Mouse (Mus musculus) limb, embryonic 12.5 days (tissue): ENCODE measurements around the gene Crtc3. TPM values are rescaled to one million over a fixed set of nuclear protein-coding genes. Genes with fewer than 3 reads are reported as not detected.

Experiments
- ATAC-seq: fragments of 200-750 bp; cut with Nextera tagmentation; 2 replicates; pipeline ENCODE4 v1.8.0; 2017; ENCODE audit warnings: low read depth, moderate TSS enrichment; ENCODE audit not compliant: insufficient number of reproducible peaks, insufficient read depth, low FRiP score, low TSS enrichment
- H3K27ac ChIP-seq: fragments of 300-500 bp; sonication (generic); 2 replicates; pipeline ENCODE4 v1.5.1; 2016; ENCODE audit warnings: mild to moderate bottlenecking, moderate library complexity
- H3K27me3 ChIP-seq: fragments of 300-500 bp; sonication (generic); 2 replicates; pipeline ENCODE4 v1.6.1; 2016; ENCODE audit warnings: mild to moderate bottlenecking, moderate library complexity
- H3K36me3 ChIP-seq: fragments of 300-500 bp; sonication (generic); 2 replicates; pipeline ENCODE4 v1.6.1; 2016; ENCODE audit warnings: mild to moderate bottlenecking, moderate library complexity
- H3K4me1 ChIP-seq: fragments of 300-500 bp; sonication (generic); replicated peaks from 2 replicates; pipeline ENCODE4 v1.6.1; 2016
- H3K4me2 ChIP-seq: fragments of 300-500 bp; sonication (generic); 2 replicates; pipeline ENCODE4 v1.6.1; 2016; ENCODE audit warnings: mild to moderate bottlenecking, moderate library complexity
- H3K4me3 ChIP-seq: fragments of 300-500 bp; sonication (generic); replicated peaks from 2 replicates; pipeline ENCODE4 v1.5.1; 2016; ENCODE audit warnings: mild to moderate bottlenecking
- H3K9ac ChIP-seq: fragments of 300-500 bp; sonication (generic); replicated peaks from 2 replicates; pipeline ENCODE4 v1.6.1; 2016; ENCODE audit warnings: mild to moderate bottlenecking, moderate library complexity
- H3K9me3 ChIP-seq: fragments of 300-500 bp; sonication (generic); 2 replicates; pipeline ENCODE4 v1.6.1; 2016; ENCODE audit warnings: mild to moderate bottlenecking, moderate library complexity
- WGBS: fragments of 180-500 bp; shearing (Covaris S2); methylation state at CpG from one replicate; pipeline ENCODE4 v1.1.7; 2016; 5-methylcytosine and 5-hydroxymethylcytosine counted together
- polyA plus RNA-seq: library from polyadenylated mRNA; unstranded; fragments of >200 nt; fragmentation: Nextera tagmentation; extraction: Ambion mirVana; gene quantifications from 2 replicates; pipeline ENCODE4 v1.2.1, GENCODE M21; 2016

Crtc3 gene
- polyA plus RNA-seq, 1 experiment from 2014 or later, result 18.5 TPM

- Histone ChIP-seq H3K9ac (no peak overlapping the region), H3K4me1 (peaks cover 35% of the 10 kb centered on the region), H3K9me3 (no peaks in the 10 kb centered on the region), H3K4me2 (no peak overlapping the region), H3K4me3 (no peak overlapping the region), H3K27me3 (no peaks in the 10 kb centered on the region), H3K36me3 (0 out of 2 replicates have a peak, but pooled peaks cover 4% of the 10 kb centered on the region), H3K27ac (no peak overlapping the region)
- ATAC-seq, result no peak
- WGBS, result 84% methylated on average over 7 of the region's 7 CpGs
Observed at GRCm38 (mm10) chr7:80654393-80654792, 34.3 kb downstream of the Crtc3 start.

- WGBS, result 88% methylated on average over 7 of the region's 7 CpGs
- Histone ChIP-seq H3K4me2 (no peak overlapping the region), H3K27me3 (no peaks in the 10 kb centered on the region), H3K4me1 (peaks cover 35% of the 10 kb centered on the region), H3K9ac (no peak overlapping the region), H3K9me3 (no peaks in the 10 kb centered on the region), H3K27ac (no peak overlapping the region), H3K36me3 (0 out of 2 replicates have a peak, but pooled peaks cover 5% of the 10 kb centered on the region), H3K4me3 (no peak overlapping the region)
- ATAC-seq, result no peak
Observed at GRCm38 (mm10) chr7:80653971-80654370, 34.7 kb downstream of the Crtc3 start.

- Histone ChIP-seq H3K4me1 (peaks cover 35% of the 10 kb centered on the region), H3K27ac (peak overlapping the region; percentile 69; the same call in 1 of the 2 replicates), H3K27me3 (no peaks in the 10 kb centered on the region), H3K9me3 (no peaks in the 10 kb centered on the region), H3K36me3 (0 out of 2 replicates have a peak, but pooled peaks cover 7% of the 10 kb centered on the region), H3K4me2 (no peak overlapping the region), H3K4me3 (no peak overlapping the region), H3K9ac (no peak overlapping the region)
- ATAC-seq, result no peak
- 75% methylated on average over 10 of the region's 10 CpGs for WGBS
Observed at GRCm38 (mm10) chr7:80653077-80653476, 35.6 kb downstream of the Crtc3 start.

GRCm38 (mm10) chr7:80652289-80652688 is 36.4 kb downstream of the Crtc3 start:
- no peaks in the 10 kb centered on the region for H3K9me3 ChIP-seq
- H3K4me3 ChIP-seq, result no peak overlapping the region
- H3K4me1 ChIP-seq, result peaks cover 27% of the 10 kb centered on the region
- ATAC-seq, result no peak
- H3K27ac ChIP-seq, result peak overlapping the region; percentile 69
- 63% methylated on average over 5 of the region's 5 CpGs for WGBS
- no peak overlapping the region for H3K9ac ChIP-seq
- H3K4me2 ChIP-seq, result no peak overlapping the region
- H3K36me3 ChIP-seq, result 0 out of 2 replicates have a peak, but pooled peaks cover 7% of the 10 kb centered on the region
- H3K27me3 ChIP-seq, result no peaks in the 10 kb centered on the region

- no peak overlapping the region for H3K4me3 ChIP-seq
- no peak overlapping the region for H3K27ac ChIP-seq
- no peak overlapping the region for H3K9ac ChIP-seq
- no peaks in the 10 kb centered on the region for H3K9me3 ChIP-seq
- WGBS, result 79% methylated on average over 7 of the region's 7 CpGs
- H3K27me3 ChIP-seq, result no peaks in the 10 kb centered on the region
- no peak overlapping the region for H3K4me2 ChIP-seq
- no peak for ATAC-seq
- H3K4me1 ChIP-seq, result peaks cover 13% of the 10 kb centered on the region
- 0 out of 2 replicates have a peak, but pooled peaks cover 7% of the 10 kb centered on the region for H3K36me3 ChIP-seq
Observed at GRCm38 (mm10) chr7:80647437-80647871, 41.2 kb downstream of the Crtc3 start.

GRCm38 (mm10) chr7:80646093-80647025 is 42.3 kb downstream of the Crtc3 start:
- no peak for ATAC-seq
- Histone ChIP-seq H3K27me3 (no peaks in the 10 kb centered on the region), H3K27ac (no peak overlapping the region), H3K9me3 (no peaks in the 10 kb centered on the region), H3K9ac (no peak overlapping the region), H3K4me1 (peaks cover 20% of the 10 kb centered on the region), H3K36me3 (0 out of 2 replicates have a peak, but pooled peaks cover 3% of the 10 kb centered on the region), H3K4me3 (no peak overlapping the region), H3K4me2 (no peak overlapping the region)
- WGBS, result 83% methylated on average over 10 of the region's 10 CpGs

GRCm38 (mm10) chr7:80642976-80643666 is 45.6 kb downstream of the Crtc3 start:
- Histone ChIP-seq H3K27me3 (no peaks in the 10 kb centered on the region), H3K4me3 (no peak overlapping the region), H3K36me3 (no peaks in the 10 kb centered on the region), H3K27ac (no peak overlapping the region), H3K9me3 (no peaks in the 10 kb centered on the region), H3K9ac (no peak overlapping the region), H3K4me2 (no peak overlapping the region), H3K4me1 (peaks cover 35% of the 10 kb centered on the region)
- WGBS, result 82% methylated on average over 8 of the region's 8 CpGs
- ATAC-seq, result no peak

GRCm38 (mm10) chr7:80642552-80642951 is 46.1 kb downstream of the Crtc3 start:
- Histone ChIP-seq H3K36me3 (no peaks in the 10 kb centered on the region), H3K9me3 (no peaks in the 10 kb centered on the region), H3K9ac (no peak overlapping the region), H3K4me2 (no peak overlapping the region), H3K4me1 (peaks cover 35% of the 10 kb centered on the region), H3K4me3 (no peak overlapping the region), H3K27me3 (no peaks in the 10 kb centered on the region), H3K27ac (no peak overlapping the region)
- no peak for ATAC-seq
- WGBS, result 56% methylated on average over 5 of the region's 5 CpGs

- ATAC-seq, result no peak
- no peak overlapping the region for H3K4me2 ChIP-seq
- peaks cover 41% of the 10 kb centered on the region for H3K4me1 ChIP-seq
- no peak overlapping the region for H3K9ac ChIP-seq
- no peak overlapping the region for H3K27ac ChIP-seq
- H3K27me3 ChIP-seq, result no peaks in the 10 kb centered on the region
- no peak overlapping the region for H3K4me3 ChIP-seq
- WGBS, result 65% methylated on average over 7 of the region's 7 CpGs
- no peaks in the 10 kb centered on the region for H3K9me3 ChIP-seq
- no peaks in the 10 kb centered on the region for H3K36me3 ChIP-seq
Observed at GRCm38 (mm10) chr7:80641899-80642298, 46.8 kb downstream of the Crtc3 start.

- 23% methylated on average over 4 of the region's 4 CpGs for WGBS
- Histone ChIP-seq H3K4me3 (no peak overlapping the region), H3K4me2 (no peak overlapping the region), H3K27ac (no peak overlapping the region), H3K9me3 (no peaks in the 10 kb centered on the region), H3K9ac (no peak overlapping the region), H3K4me1 (peaks cover 45% of the 10 kb centered on the region), H3K27me3 (no peaks in the 10 kb centered on the region), H3K36me3 (no peaks in the 10 kb centered on the region)
- no peak for ATAC-seq
Observed at GRCm38 (mm10) chr7:80641497-80641896, 47.2 kb downstream of the Crtc3 start.

GRCm38 (mm10) chr7:80639981-80640380 is 48.7 kb downstream of the Crtc3 start:
- no peaks in the 10 kb centered on the region for H3K36me3 ChIP-seq
- 82% methylated on average over 3 of the region's 3 CpGs for WGBS
- no peak overlapping the region for H3K4me3 ChIP-seq
- no peaks in the 10 kb centered on the region for H3K27me3 ChIP-seq
- no peak overlapping the region for H3K9ac ChIP-seq
- H3K4me2 ChIP-seq, result no peak overlapping the region
- H3K9me3 ChIP-seq, result no peaks in the 10 kb centered on the region
- no peak overlapping the region for H3K27ac ChIP-seq
- peaks cover 47% of the 10 kb centered on the region for H3K4me1 ChIP-seq
- no peak for ATAC-seq
